Mouse (Mus musculus): ENCODE data around the gene Hkdc1.

GRCm38 (mm10) chr10:62411431-62412410, 10.6 kb downstream of the Hkdc1 start:
- TF ChIP-seq CTCF (IDR thresholded peaks at IDR 0.05; ENCODE audit: low read depth, low read length) (no peak), GATA1 (IDR thresholded peaks at IDR 0.05; ENCODE audit: borderline replicate concordance, low read length) (no peak), GATA2 (IDR thresholded peaks at IDR 0.05; ENCODE audit: borderline replicate concordance, low read depth, low read length) (no peak), TAL1 (conservative IDR thresholded peaks at IDR 0.05; ENCODE audit: low read depth, low read length) (no peak), POLR2AphosphoS5 (IDR thresholded peaks at IDR 0.05; ENCODE audit: insufficient replicate concordance, low read depth, low read length) (no peak)
